Mouse (Mus musculus) splenic B cell, adult 2 months (primary cell): ENCODE data around the gene Ctbp2.

Source experiments
- DNase-seq: peaks from one replicate; pipeline ENCODE4 v3.0.0-alpha.2; 2011; ENCODE audit warnings: low read depth, low spot score
- H3K27me3 ChIP-seq: 2 replicates; pipeline ENCODE4 v1.6.1; 2012; ENCODE audit warnings: mild to moderate bottlenecking, low read length, moderate library complexity, mixed read lengths; ENCODE audit not compliant: control insufficient read depth, poor library complexity, insufficient read depth, severe bottlenecking
- H3K36me3 ChIP-seq: 2 replicates; pipeline ENCODE4 v1.6.1; 2012; ENCODE audit warnings: mild to moderate bottlenecking, low read length, moderate library complexity, mixed read lengths; ENCODE audit not compliant: control insufficient read depth, poor library complexity, insufficient read depth, severe bottlenecking

Ctbp2 gene

GRCm38 (mm10) chr7:133083936-133084614, 40.1 kb downstream of the Ctbp2 start:
- Histone ChIP-seq H3K27me3 (no peaks in the 10 kb centered on the region), H3K36me3 (no peaks in the 10 kb centered on the region)
- DNase-seq = no peak

- Histone ChIP-seq H3K27me3 (no peaks in the 10 kb centered on the region; the same call in 1 of the 2 replicates), H3K36me3 (no peaks in the 10 kb centered on the region)
- no peak for DNase-seq
These were observed 45.2 kb downstream of the Ctbp2 start for GRCm38 (mm10) chr7:133078929-133079328.

- H3K36me3 ChIP-seq = no peaks in the 10 kb centered on the region
- DNase-seq = no peak
- no peaks in the 10 kb centered on the region; the same call in 1 of the 2 replicates for H3K27me3 ChIP-seq
These were observed 49.6 kb downstream of the Ctbp2 start for GRCm38 (mm10) chr7:133074462-133075133.

GRCm38 (mm10) chr7:133073147-133073651, 51.0 kb downstream of the Ctbp2 start:
- no peak for DNase-seq
- H3K36me3 ChIP-seq = no peaks in the 10 kb centered on the region
- no peaks in the 10 kb centered on the region; the same call in 1 of the 2 replicates for H3K27me3 ChIP-seq

GRCm38 (mm10) chr7:133072535-133072934, 51.6 kb downstream of the Ctbp2 start:
- no peak for DNase-seq
- no peaks in the 10 kb centered on the region; the same call in 1 of the 2 replicates for H3K27me3 ChIP-seq
- H3K36me3 ChIP-seq = no peaks in the 10 kb centered on the region

- H3K27me3 ChIP-seq = no peaks in the 10 kb centered on the region
- DNase-seq = no peak
These were observed 56.8 kb downstream of the Ctbp2 start for GRCm38 (mm10) chr7:133067321-133067841.

GRCm38 (mm10) chr7:133066776-133067175, 57.4 kb downstream of the Ctbp2 start:
- Histone ChIP-seq H3K36me3 (no peaks in the 10 kb centered on the region), H3K27me3 (no peaks in the 10 kb centered on the region)
- DNase-seq = no peak

More at GRCm38 (mm10) chr7:133067321-133067841, 56.8 kb downstream of the Ctbp2 start:
- no peaks in the 10 kb centered on the region for H3K36me3 ChIP-seq

GRCm38 (mm10) chr7:133062055-133062454, 62.1 kb downstream of the Ctbp2 start:
- DNase-seq = no peak
- Histone ChIP-seq H3K36me3 (no peaks in the 10 kb centered on the region), H3K27me3 (no peaks in the 10 kb centered on the region)

GRCm38 (mm10) chr7:133060170-133060569, 64.0 kb downstream of the Ctbp2 start:
- Histone ChIP-seq H3K36me3 (no peaks in the 10 kb centered on the region), H3K27me3 (no peaks in the 10 kb centered on the region)
- no peak for DNase-seq

- no peak for DNase-seq
- no peaks in the 10 kb centered on the region for H3K27me3 ChIP-seq
- H3K36me3 ChIP-seq = no peaks in the 10 kb centered on the region
These were observed 64.5 kb downstream of the Ctbp2 start for GRCm38 (mm10) chr7:133059517-133060104.

GRCm38 (mm10) chr7:133059150-133059509, 65.0 kb downstream of the Ctbp2 start:
- Histone ChIP-seq H3K36me3 (no peaks in the 10 kb centered on the region), H3K27me3 (no peaks in the 10 kb centered on the region)
- no peak for DNase-seq

- no peaks in the 10 kb centered on the region for H3K27me3 ChIP-seq
- no peaks in the 10 kb centered on the region for H3K36me3 ChIP-seq
- DNase-seq = no peak
These were observed 65.5 kb downstream of the Ctbp2 start for GRCm38 (mm10) chr7:133058496-133059149.

GRCm38 (mm10) chr7:133056924-133057323, 67.2 kb downstream of the Ctbp2 start:
- no peak for DNase-seq
- no peaks in the 10 kb centered on the region for H3K27me3 ChIP-seq
- H3K36me3 ChIP-seq = no peaks in the 10 kb centered on the region

- no peak for DNase-seq
- H3K27me3 ChIP-seq = no peaks in the 10 kb centered on the region
- H3K36me3 ChIP-seq = no peaks in the 10 kb centered on the region
These were observed 69.7 kb downstream of the Ctbp2 start for GRCm38 (mm10) chr7:133054486-133054885.
